ENCODE assay signal across 8 mouse cellular contexts in genomic region chr10:82909382-82909781, GRCm38 (mm10). TPM values are rescaled to one million over a fixed set of nuclear protein-coding genes. Genes with fewer than 3 reads are reported as not detected.
DNase-seq lines count a peak whose midpoint lies in the region; ATAC-seq and TF ChIP-seq lines count a peak whose summit lies in the region.

No protein-coding gene starts in this region.

- peak; percentile 50 for TF ChIP-seq CTCF in ES-Bruce4 (IDR thresholded peaks at IDR 0.05; ENCODE audit: low read depth, low read length)
- TF ChIP-seq CTCF in bone marrow, adult 2 months (IDR thresholded peaks at IDR 0.05; ENCODE audit: control insufficient read depth, insufficient read depth, low read length) = peak; percentile 68
- TF ChIP-seq CTCF in embryonic fibroblast, embryonic 13.5 days (IDR thresholded peaks at IDR 0.05; ENCODE audit: borderline replicate concordance, insufficient read depth, low read length) = peak; percentile 46; the same call in 1 of the 2 replicates
- TF ChIP-seq CTCF in lung, embryonic 14.5 days (IDR thresholded peaks at IDR 0.05; ENCODE audit: low read depth) = peak; percentile 88

- peak; percentile 22; the same call in 1 of the 2 replicates for ATAC-seq in lung, embryonic 14.5 days (ENCODE audit: insufficient read depth)

- intact Hi-C loops in heart, postnatal 36 days (cut with DNase I) = loop anchor here (1.0 to 5.0 kb wide), 6 partner anchors 193 to 868 kb away; no protein-coding TSS in a partner anchor

- no peak overlapping the region for H3K4me3 ChIP-seq in ES-Bruce4 (ENCODE audit: low read depth, low read length)
- H3K4me3 ChIP-seq in bone marrow, adult 2 months (replicated peaks; ENCODE audit: control insufficient read depth, low read depth, low read length) = no peak overlapping the region
- no peak overlapping the region for H3K4me3 ChIP-seq in embryonic fibroblast, embryonic 13.5 days (ENCODE audit: insufficient read depth, low read length)
- no peak overlapping the region for H3K4me3 ChIP-seq in lung, embryonic 14.5 days (ENCODE audit: low read depth, low read length)

- DNase-seq in heart, postnatal 36 days = peak; percentile 64 to 78
- DNase-seq in kidney, postnatal 4 days = peak; percentile 83
- peak; percentile 88 for DNase-seq in lung, embryonic 14.5 days
- peak; percentile 55 for DNase-seq in ovary, postnatal 14 days (ENCODE audit: low spot score)
- peak; percentile 82 for DNase-seq in thymus, postnatal 4 days

- no peak for TF ChIP-seq EP300 in ES-Bruce4 (IDR thresholded peaks at IDR 0.05; ENCODE audit: insufficient read depth, low read depth, low read length)

- no peaks in the 10 kb centered on the region for H3K36me3 ChIP-seq in ES-Bruce4 (ENCODE audit: control insufficient read depth, insufficient read depth, low read length, poor library complexity, severe bottlenecking)
- H3K36me3 ChIP-seq in lung, embryonic 14.5 days (ENCODE audit: insufficient read depth) = no peaks in the 10 kb centered on the region

- no peak overlapping the region for H3K9ac ChIP-seq in ES-Bruce4 (ENCODE audit: low read depth, poor library complexity, severe bottlenecking)
- no peak overlapping the region for H3K9ac ChIP-seq in lung, embryonic 14.5 days

- H3K9me3 ChIP-seq in ES-Bruce4 (replicated peaks; ENCODE audit: control insufficient read depth, insufficient read depth, low read length, poor library complexity, severe bottlenecking) = no peaks in the 10 kb centered on the region
- H3K9me3 ChIP-seq in lung, embryonic 14.5 days (ENCODE audit: low read depth, low read length) = no peaks in the 10 kb centered on the region

- H3K27ac ChIP-seq in ES-Bruce4 (ENCODE audit: insufficient read depth, low read length) = no peak overlapping the region
- H3K27ac ChIP-seq in bone marrow, adult 2 months (ENCODE audit: control insufficient read depth, insufficient read depth, low read depth, low read length, poor library complexity) = no peak overlapping the region
- no peak overlapping the region for H3K27ac ChIP-seq in embryonic fibroblast, embryonic 13.5 days (ENCODE audit: insufficient read depth, low read length)
- H3K27ac ChIP-seq in lung, embryonic 14.5 days (ENCODE audit: low read depth) = no peak overlapping the region

- H3K4me2 ChIP-seq in lung, embryonic 14.5 days = no peak overlapping the region

- H3K27me3 ChIP-seq in ES-Bruce4 (ENCODE audit: control insufficient read depth, insufficient read depth, low read length, poor library complexity, severe bottlenecking) = no peaks in the 10 kb centered on the region
- no peaks in the 10 kb centered on the region for H3K27me3 ChIP-seq in lung, embryonic 14.5 days (ENCODE audit: insufficient read depth, low read length)

- WGBS in bone marrow, adult 2 months = 14% methylated on average over 9 of the region's 9 CpGs
- WGBS in lung, embryonic 14.5 days = 15% methylated on average over 9 of the region's 9 CpGs

- no peaks in the 10 kb centered on the region for H3K4me1 ChIP-seq in ES-Bruce4 (ENCODE audit: control insufficient read depth, insufficient read depth, low read length)
- no peaks in the 10 kb centered on the region for H3K4me1 ChIP-seq in bone marrow, adult 2 months (ENCODE audit: control insufficient read depth, insufficient read depth, low read length)
- no peaks in the 10 kb centered on the region for H3K4me1 ChIP-seq in embryonic fibroblast, embryonic 13.5 days (ENCODE audit: control insufficient read depth, insufficient read depth, low read length)
- H3K4me1 ChIP-seq in lung, embryonic 14.5 days (ENCODE audit: insufficient read depth) = no peaks in the 10 kb centered on the region

- no peak for TF ChIP-seq POLR2A in ES-Bruce4 (IDR thresholded peaks at IDR 0.05; ENCODE audit: insufficient read depth, low read length)
- TF ChIP-seq POLR2A in bone marrow, adult 2 months (IDR thresholded peaks at IDR 0.05; ENCODE audit: borderline replicate concordance, control insufficient read depth, low read depth, low read length) = no peak
- TF ChIP-seq POLR2A in embryonic fibroblast, embryonic 13.5 days (IDR thresholded peaks at IDR 0.05; ENCODE audit: low read depth, low read length) = no peak

RNA-seq across cellular contexts. Expression of gene Eid3, which starts 43.0 kb away (rescaled TPM):
- 12.7 and 13.9 TPM in 2 replicates for polyA plus RNA-seq in ES-Bruce4 (2011; ENCODE audit: insufficient read depth, insufficient read length, low read depth, missing spikeins)
- polyA plus RNA-seq in bone marrow, adult 2 months (2011; ENCODE audit: insufficient read depth, insufficient read length, low replicate concordance, missing spikeins) = 2.0 and 5.8 TPM in 2 replicates
- 4.1 and 4.4 TPM in 2 replicates for polyA plus RNA-seq in embryonic fibroblast, embryonic 13.5 days (2011; ENCODE audit: insufficient read length, low read depth, missing spikeins)
- 1 to 10 TPM in 1 of 2 experiments, under 1 TPM in 1; 0.69 to 1.5 TPM for total RNA-seq in heart, postnatal 36 days (2021)
- polyA plus RNA-seq in lung, embryonic 14.5 days (2014; fragmentation: Nextera tagmentation; extraction: Ambion mirVana) = 0.43 and 0.50 TPM in 2 replicates
